Mouse (Mus musculus) regulatory T cell (primary cell): ENCODE measurements around the gene Smtnl1.
"Not testable (repeated sequence)": the region's sequence is repeated elsewhere in the genome, so short reads cannot be mapped to it uniquely, and the experiment has no call there.

Experiments
- in situ Hi-C: fragments of 300-600 bp; cut with MboI, MseI; formaldehyde crosslinking; loops from one replicate; pipeline ENCODE4 v1.15.1; 2025; ENCODE audit warnings: high pct_unique_total_duplicates

Smtnl1 gene

GRCm38 (mm10) chr2:84838593-84838949 is 16.1 kb upstream of the Smtnl1 start, which contains the start of gene Slc43a1:
Gene Slc43a1 (plus strand): TSS chr2:84838850.
- in situ Hi-C loops: no loop called here

GRCm38 (mm10) chr2:84837817-84838592 is 15.6 kb upstream of the Smtnl1 start:
- in situ Hi-C loops: no loop called here

- in situ Hi-C loops: no loop called here
Measured at GRCm38 (mm10) chr2:84837107-84837506, 14.7 kb upstream of the Smtnl1 start.

GRCm38 (mm10) chr2:84831666-84832391 is 9.4 kb upstream of the Smtnl1 start:
- in situ Hi-C loops: no loop called here

- in situ Hi-C loops: no loop called here
Measured at GRCm38 (mm10) chr2:84827283-84827920, 5.0 kb upstream of the Smtnl1 start.

- in situ Hi-C loops: no loop called here
Measured at GRCm38 (mm10) chr2:84826488-84827282, 4.2 kb upstream of the Smtnl1 start, which contains the start of gene Timm10. Gene Timm10 (plus strand): TSS chr2:84826997.

- in situ Hi-C loops: no loop called here
Measured at GRCm38 (mm10) chr2:84823237-84823636, 785 bp upstream of the Smtnl1 start.

GRCm38 (mm10) chr2:84819861-84820260 is 2.6 kb downstream of the Smtnl1 start:
- in situ Hi-C loops: no loop called here

- in situ Hi-C loops: no loop called here
Measured at GRCm38 (mm10) chr2:84812676-84813075, 9.8 kb downstream of the Smtnl1 start.

- in situ Hi-C loops: no loop called here
Measured at GRCm38 (mm10) chr2:84811880-84812279, 10.6 kb downstream of the Smtnl1 start.

- in situ Hi-C loops: no loop called here
Measured at GRCm38 (mm10) chr2:84810886-84811577, 11.4 kb downstream of the Smtnl1 start.

GRCm38 (mm10) chr2:84810526-84810885 is 11.9 kb downstream of the Smtnl1 start:
- in situ Hi-C loops: no loop called here

GRCm38 (mm10) chr2:84809330-84809729 is 13.1 kb downstream of the Smtnl1 start:
- in situ Hi-C loops: no loop called here

- in situ Hi-C loops: no loop called here
Measured at GRCm38 (mm10) chr2:84806546-84806945, 15.9 kb downstream of the Smtnl1 start.

GRCm38 (mm10) chr2:84803963-84804362 is 18.5 kb downstream of the Smtnl1 start:
- in situ Hi-C loops: no loop called here

- in situ Hi-C loops: not testable (repeated sequence)
Measured at GRCm38 (mm10) chr2:84801223-84801622, 21.2 kb downstream of the Smtnl1 start.

GRCm38 (mm10) chr2:84800304-84800703 is 22.1 kb downstream of the Smtnl1 start:
- in situ Hi-C loops: no loop called here

- in situ Hi-C loops: no loop called here
Measured at GRCm38 (mm10) chr2:84799041-84799561, 23.4 kb downstream of the Smtnl1 start.

GRCm38 (mm10) chr2:84798493-84798921 is 23.9 kb downstream of the Smtnl1 start, which contains the start of gene Ube2l6:
Gene Ube2l6 (plus strand): TSS chr2:84798828.
- in situ Hi-C loops: no loop called here

GRCm38 (mm10) chr2:84797833-84798492 is 24.5 kb downstream of the Smtnl1 start:
- in situ Hi-C loops: no loop called here
